Mouse (Mus musculus) spleen, postnatal 10 days (tissue): ENCODE measurements around the gene Itga9.

Experiments
- DNase-seq, 2 experiments: peaks; one replicate each; pipeline ENCODE4 v3.0.0; 2021 to 2022; ENCODE audit warnings: low spot score in 2 of 2

The Itga9 gene

GRCm38 (mm10) chr9:118818508-118818907 lies 212.0 kb downstream of the Itga9 start:
- no peak for DNase-seq

GRCm38 (mm10) chr9:118821220-118822185 lies 215.0 kb downstream of the Itga9 start:
- peak in 1 of 2 experiments; percentile 60 for DNase-seq

- no peak for DNase-seq
Measured at GRCm38 (mm10) chr9:118822186-118822555, 215.7 kb downstream of the Itga9 start.

- no peak for DNase-seq
Measured at GRCm38 (mm10) chr9:118822581-118822980, 216.1 kb downstream of the Itga9 start.

DNA sequence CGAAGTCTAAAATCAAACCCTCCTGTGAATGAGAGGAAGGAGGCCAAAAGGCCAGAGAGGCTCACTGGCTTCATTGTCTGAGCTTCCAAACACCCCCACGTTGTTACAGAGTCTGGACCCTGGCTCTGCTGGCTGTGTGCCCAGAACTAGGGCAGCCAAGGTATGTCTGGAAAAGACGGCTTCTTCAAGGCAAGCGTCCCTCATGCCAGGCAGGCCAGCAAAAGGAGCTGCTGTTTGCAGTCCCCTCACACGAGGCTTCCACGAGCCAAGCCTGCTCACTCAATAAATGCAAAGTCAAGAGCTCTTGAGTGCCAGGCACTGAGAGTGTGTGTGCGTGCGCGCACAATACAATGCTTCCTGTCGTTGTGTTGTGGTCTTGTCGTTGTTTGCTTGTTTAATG lies 224.6 kb downstream of the Itga9 start:
- DNase-seq, result no peak

DNA sequence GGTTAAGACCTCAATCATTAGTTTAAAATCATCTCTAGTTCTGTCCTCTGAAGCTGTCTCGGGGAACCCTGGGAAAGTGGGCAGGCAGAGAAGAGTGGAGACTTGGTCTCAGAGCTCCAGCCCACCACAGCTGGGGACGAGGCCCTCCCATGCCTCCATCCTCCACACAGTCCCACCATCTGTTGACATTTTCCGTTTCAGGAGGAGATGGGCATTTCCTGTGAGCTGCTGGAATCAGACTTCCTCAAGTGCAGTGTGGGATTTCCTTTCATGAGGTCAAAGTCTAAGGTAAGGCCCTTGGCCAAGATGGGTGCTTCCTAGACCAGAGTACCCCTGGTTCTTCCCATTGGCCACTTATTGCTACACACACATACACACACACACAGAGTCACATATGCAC lies 226.0 kb downstream of the Itga9 start:
- no peak for DNase-seq

DNA sequence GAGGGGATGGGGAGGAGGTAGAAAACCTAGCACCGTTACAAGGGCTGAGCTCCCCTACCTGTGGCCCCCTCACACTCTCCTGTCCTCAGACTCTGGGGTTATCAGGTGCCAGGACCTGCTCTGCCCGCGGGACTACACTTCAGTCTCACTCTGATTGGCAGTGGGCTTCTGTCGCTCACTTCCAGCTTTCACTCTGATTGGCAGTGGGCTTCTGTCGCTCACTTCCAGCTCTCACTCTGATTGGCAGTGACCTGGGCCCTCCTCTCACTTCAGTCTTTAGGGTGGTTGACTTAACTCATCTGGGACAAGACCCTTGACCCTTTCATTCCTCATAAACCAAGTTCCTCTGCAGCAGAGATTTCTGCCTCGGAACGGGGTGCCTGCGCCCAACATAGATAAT lies 226.9 kb downstream of the Itga9 start:
- DNase-seq, result no peak

GRCm38 (mm10) chr9:118838910-118839667 lies 232.6 kb downstream of the Itga9 start:
- no peak for DNase-seq

GRCm38 (mm10) chr9:118841247-118841646 lies 234.8 kb downstream of the Itga9 start:
- DNase-seq, result no peak

- no peak for DNase-seq
Measured at GRCm38 (mm10) chr9:118841907-118842432, 235.5 kb downstream of the Itga9 start.

GRCm38 (mm10) chr9:118843711-118844110 lies 237.2 kb downstream of the Itga9 start:
- DNase-seq, result no peak

- DNase-seq, result no peak
Measured at GRCm38 (mm10) chr9:118845003-118845402, 238.5 kb downstream of the Itga9 start.

DNA sequence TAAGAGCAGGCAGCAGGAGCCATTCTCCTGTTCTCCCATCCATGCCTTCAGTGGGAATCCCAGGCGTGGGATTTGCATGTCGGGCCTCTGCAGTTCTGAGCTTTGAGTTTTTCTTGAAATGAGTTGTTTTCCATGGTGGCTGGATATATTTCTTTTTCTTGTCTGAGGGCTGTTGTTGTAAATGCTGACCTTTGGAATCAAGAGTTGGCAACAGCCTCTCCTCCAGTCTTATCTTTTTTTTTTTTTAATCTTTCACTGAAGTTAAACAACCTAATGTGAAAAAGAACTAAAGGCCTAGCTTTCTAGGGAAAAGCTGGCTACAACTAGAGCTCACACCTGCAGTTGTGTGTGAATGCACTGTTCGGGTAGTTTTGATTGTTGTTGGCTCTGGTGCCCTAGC lies 240.3 kb downstream of the Itga9 start:
- no peak for DNase-seq

- no peak for DNase-seq
Measured at GRCm38 (mm10) chr9:118856665-118857064, 250.2 kb downstream of the Itga9 start.

- DNase-seq, result no peak
Measured at GRCm38 (mm10) chr9:118860613-118861141, 254.2 kb downstream of the Itga9 start.

GRCm38 (mm10) chr9:118862214-118862613 lies 255.7 kb downstream of the Itga9 start:
- no peak for DNase-seq

GRCm38 (mm10) chr9:118862852-118863260 lies 256.4 kb downstream of the Itga9 start:
- DNase-seq, result no peak

DNA sequence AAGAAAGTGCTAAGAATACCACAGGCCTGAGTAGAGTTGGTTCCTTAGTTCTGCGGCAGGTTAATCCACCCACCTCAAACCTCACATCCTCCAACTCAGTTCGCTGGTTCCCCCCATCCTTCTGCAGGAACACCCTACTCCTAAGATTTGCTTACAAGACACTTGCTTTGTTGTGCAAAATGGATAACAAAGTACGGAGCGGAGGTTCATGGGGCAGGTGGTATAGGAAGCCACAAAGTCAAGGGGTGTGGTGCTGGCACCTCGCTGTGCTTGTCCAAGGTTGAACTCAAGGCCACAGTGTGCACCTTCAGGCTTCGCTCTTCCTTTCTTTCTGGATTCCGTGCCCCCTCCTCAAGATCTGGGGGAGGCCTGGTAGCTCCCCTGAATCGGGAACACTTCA lies 257.0 kb downstream of the Itga9 start:
- no peak for DNase-seq

- DNase-seq, result no peak
Measured at GRCm38 (mm10) chr9:118866949-118867348, 260.5 kb downstream of the Itga9 start.

DNA sequence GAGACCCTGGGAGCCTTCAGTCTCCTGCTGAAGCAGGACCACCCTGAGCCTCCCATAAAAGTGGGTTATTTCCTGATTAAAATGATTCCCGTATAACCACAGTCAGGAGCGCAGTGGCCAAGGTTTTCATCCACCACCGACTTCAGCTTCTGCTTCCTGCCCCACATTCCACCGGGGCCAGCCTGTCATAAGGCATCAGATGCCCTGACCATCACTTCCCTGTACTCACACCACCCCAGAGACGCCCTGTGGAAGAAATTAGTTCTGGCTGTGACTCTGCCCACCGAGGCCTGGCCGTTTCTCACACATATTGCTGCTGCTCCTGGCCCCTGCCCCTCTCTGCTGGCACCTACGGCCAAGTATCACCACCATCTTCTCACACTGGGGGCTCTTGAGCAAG lies 261.4 kb downstream of the Itga9 start:
- DNase-seq, result no peak

DNA sequence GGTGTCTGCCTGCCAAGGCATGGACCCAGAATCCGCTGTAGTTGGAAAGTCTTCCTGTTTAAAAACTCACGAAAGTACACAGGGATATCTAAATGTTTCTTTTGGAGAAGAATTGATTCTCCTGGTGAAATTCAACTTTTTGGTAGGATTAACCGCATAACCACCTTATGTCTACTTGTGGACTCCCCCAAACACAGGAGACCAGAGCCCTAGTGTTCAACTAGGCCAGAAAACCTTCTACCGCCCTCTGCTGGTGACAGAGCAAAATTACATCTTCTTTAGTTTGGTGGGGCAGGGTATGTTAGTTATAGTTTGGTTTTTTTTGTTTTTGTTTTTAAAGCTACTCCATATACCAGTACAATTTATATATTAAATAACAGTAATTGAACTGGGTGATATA lies 264.6 kb downstream of the Itga9 start:
- peak; percentile 13 to 63 for DNase-seq

- no peak for DNase-seq
Measured at GRCm38 (mm10) chr9:118873031-118873430, 266.5 kb downstream of the Itga9 start.
